Mouse (Mus musculus) liver, embryonic 13.5 days (tissue): Measurements from ENCODE around the gene Hs6st3. TPM values are rescaled to one million over a fixed set of nuclear protein-coding genes. Genes with fewer than 3 reads are reported as not detected.

Experiments used
- ATAC-seq: fragments of 200-750 bp; cut with Nextera tagmentation; 2 replicates; pipeline ENCODE4 v1.8.0; 2017; ENCODE audit warnings: low read depth, mild to moderate bottlenecking, moderate number of reproducible peaks, moderate library complexity
- DNase-seq: peaks from one replicate; pipeline ENCODE4 v3.0.0; 2022
- H3K27ac ChIP-seq: fragments of 300-500 bp; sonication (generic); 2 replicates; pipeline ENCODE4 v1.5.1; 2015; ENCODE audit warnings: moderate library complexity, mild to moderate bottlenecking, inconsistent platforms
- H3K27me3 ChIP-seq: fragments of 300-500 bp; sonication (generic); 2 replicates; pipeline ENCODE4 v1.6.1; 2015; ENCODE audit warnings: mild to moderate bottlenecking, inconsistent platforms
- H3K36me3 ChIP-seq: fragments of 300-500 bp; sonication (generic); 2 replicates; pipeline ENCODE4 v1.6.1; 2015; ENCODE audit warnings: mild to moderate bottlenecking, inconsistent platforms
- H3K4me1 ChIP-seq: fragments of 300-500 bp; sonication (generic); replicated peaks from 2 replicates; pipeline ENCODE4 v1.6.1; 2015; ENCODE audit warnings: inconsistent platforms
- H3K4me2 ChIP-seq: fragments of 300-500 bp; sonication (generic); 2 replicates; pipeline ENCODE4 v1.6.1; 2015; ENCODE audit warnings: inconsistent platforms, mild to moderate bottlenecking, moderate library complexity
- H3K4me3 ChIP-seq: fragments of 300-500 bp; sonication (generic); replicated peaks from 2 replicates; pipeline ENCODE4 v1.5.1; 2015; ENCODE audit warnings: mild to moderate bottlenecking, inconsistent platforms
- H3K9ac ChIP-seq: fragments of 300-500 bp; sonication (generic); 2 replicates; pipeline ENCODE4 v1.6.1; 2015; ENCODE audit warnings: mild to moderate bottlenecking, inconsistent platforms
- H3K9me3 ChIP-seq: fragments of 300-500 bp; sonication (generic); replicated peaks from 2 replicates; pipeline ENCODE4 v1.6.1; 2016; ENCODE audit warnings: inconsistent platforms
- WGBS: fragments of 180-500 bp; shearing (Covaris S2); methylation state at CpG from one replicate; pipeline ENCODE4 v1.1.7; 2015; ENCODE audit not compliant: insufficient replicate concordance; 5-methylcytosine and 5-hydroxymethylcytosine counted together
- polyA plus RNA-seq: library from polyadenylated mRNA; unstranded; fragments of >200 nt; fragmentation: Nextera tagmentation; extraction: Ambion mirVana; gene quantifications from 2 replicates; pipeline ENCODE4 v1.2.1, GENCODE M21; 2015

Hs6st3 gene
- polyA plus RNA-seq, 1 experiment from 2014 or later: not detected

- DNase-seq (no peak), ATAC-seq (no peak)
- no peak overlapping the region for H3K4me3 ChIP-seq
- H3K9me3 ChIP-seq: no peaks in the 10 kb centered on the region
- H3K4me2 ChIP-seq: no peak overlapping the region
- H3K36me3 ChIP-seq: no peaks in the 10 kb centered on the region
- WGBS: 55% methylated on average over 3 of the region's 3 CpGs
- no peaks in the 10 kb centered on the region for H3K4me1 ChIP-seq
- no peak overlapping the region for H3K27ac ChIP-seq
- no peaks in the 10 kb centered on the region for H3K27me3 ChIP-seq
- H3K9ac ChIP-seq: no peak overlapping the region
These were observed 314.7 kb downstream of the Hs6st3 start for GRCm38 (mm10) chr14:119452797-119453196.

GRCm38 (mm10) chr14:119464308-119464707 lies 326.2 kb downstream of the Hs6st3 start:
- H3K27ac ChIP-seq: no peak overlapping the region
- H3K27me3 ChIP-seq: no peaks in the 10 kb centered on the region
- H3K4me3 ChIP-seq: no peak overlapping the region
- no peak for ATAC-seq
- DNase-seq: no peak
- 67% methylated on average over 5 of the region's 5 CpGs for WGBS
- no peaks in the 10 kb centered on the region for H3K4me1 ChIP-seq
- H3K4me2 ChIP-seq: no peak overlapping the region
- no peak overlapping the region for H3K9ac ChIP-seq
- no peaks in the 10 kb centered on the region for H3K36me3 ChIP-seq
- H3K9me3 ChIP-seq: no peaks in the 10 kb centered on the region

- Histone ChIP-seq H3K36me3 (no peaks in the 10 kb centered on the region), H3K27me3 (no peaks in the 10 kb centered on the region), H3K4me3 (no peak overlapping the region), H3K4me2 (no peak overlapping the region), H3K9ac (no peak overlapping the region), H3K27ac (no peak overlapping the region), H3K9me3 (no peaks in the 10 kb centered on the region), H3K4me1 (no peaks in the 10 kb centered on the region)
- DNase-seq: no peak
- WGBS: 83% methylated on average over 1 of the region's 1 CpGs
- no peak for ATAC-seq
These were observed 326.7 kb downstream of the Hs6st3 start for GRCm38 (mm10) chr14:119464883-119465282.

- H3K4me2 ChIP-seq: no peak overlapping the region
- ATAC-seq: no peak
- no peaks in the 10 kb centered on the region for H3K36me3 ChIP-seq
- H3K9ac ChIP-seq: no peak overlapping the region
- no peak for DNase-seq
- H3K27me3 ChIP-seq: no peaks in the 10 kb centered on the region
- H3K9me3 ChIP-seq: no peaks in the 10 kb centered on the region
- no peak overlapping the region for H3K4me3 ChIP-seq
- 49% methylated on average over 5 of the region's 5 CpGs for WGBS
- no peak overlapping the region for H3K27ac ChIP-seq
- no peaks in the 10 kb centered on the region for H3K4me1 ChIP-seq
These were observed 328.9 kb downstream of the Hs6st3 start for GRCm38 (mm10) chr14:119466899-119467588.

GRCm38 (mm10) chr14:119476582-119476981 lies 338.4 kb downstream of the Hs6st3 start:
- H3K27me3 ChIP-seq: no peaks in the 10 kb centered on the region
- no peak overlapping the region for H3K4me3 ChIP-seq
- no peak overlapping the region for H3K27ac ChIP-seq
- no peak for DNase-seq
- H3K9me3 ChIP-seq: 0 out of 2 replicates have a peak, but pooled peaks cover 4% of the 10 kb centered on the region
- H3K36me3 ChIP-seq: no peaks in the 10 kb centered on the region
- H3K9ac ChIP-seq: no peak overlapping the region
- ATAC-seq: no peak
- 70% methylated on average over 9 of the region's 9 CpGs for WGBS
- H3K4me2 ChIP-seq: no peak overlapping the region
- H3K4me1 ChIP-seq: no peaks in the 10 kb centered on the region

GRCm38 (mm10) chr14:119477836-119478235 lies 339.7 kb downstream of the Hs6st3 start:
- Histone ChIP-seq H3K27me3 (no peaks in the 10 kb centered on the region), H3K9ac (no peak overlapping the region), H3K4me2 (no peak overlapping the region), H3K9me3 (0 out of 2 replicates have a peak, but pooled peaks cover 4% of the 10 kb centered on the region), H3K36me3 (no peaks in the 10 kb centered on the region), H3K4me3 (no peak overlapping the region), H3K27ac (no peak overlapping the region), H3K4me1 (no peaks in the 10 kb centered on the region)
- no peak for DNase-seq
- no peak for ATAC-seq
- 56% methylated on average over 4 of the region's 4 CpGs for WGBS

- Histone ChIP-seq H3K27ac (no peak overlapping the region), H3K27me3 (no peaks in the 10 kb centered on the region), H3K9me3 (0 out of 2 replicates have a peak, but pooled peaks cover 3% of the 10 kb centered on the region), H3K4me2 (no peak overlapping the region), H3K36me3 (no peaks in the 10 kb centered on the region), H3K9ac (no peak overlapping the region), H3K4me1 (no peaks in the 10 kb centered on the region), H3K4me3 (no peak overlapping the region)
- DNase-seq (no peak), ATAC-seq (no peak)
- 57% methylated on average over 5 of the region's 5 CpGs for WGBS
These were observed 351.0 kb downstream of the Hs6st3 start for GRCm38 (mm10) chr14:119488978-119489703.

GRCm38 (mm10) chr14:119520632-119521031 lies 382.5 kb downstream of the Hs6st3 start:
- H3K4me1 ChIP-seq: no peaks in the 10 kb centered on the region
- H3K27me3 ChIP-seq: no peaks in the 10 kb centered on the region
- H3K4me3 ChIP-seq: no peak overlapping the region
- no peak overlapping the region for H3K4me2 ChIP-seq
- H3K36me3 ChIP-seq: no peaks in the 10 kb centered on the region
- no peak overlapping the region for H3K27ac ChIP-seq
- WGBS: 79% methylated on average over 5 of the region's 5 CpGs
- no peak overlapping the region for H3K9ac ChIP-seq
- no peaks in the 10 kb centered on the region for H3K9me3 ChIP-seq
- DNase-seq: no peak
- ATAC-seq: no peak

GRCm38 (mm10) chr14:119521056-119521455 lies 382.9 kb downstream of the Hs6st3 start:
- WGBS: 69% methylated on average over 1 of the region's 1 CpGs

GRCm38 (mm10) chr14:119532889-119533546 lies 394.9 kb downstream of the Hs6st3 start:
- Histone ChIP-seq H3K4me1 (no peaks in the 10 kb centered on the region), H3K36me3 (no peaks in the 10 kb centered on the region), H3K4me2 (no peak overlapping the region), H3K27ac (no peak overlapping the region), H3K9me3 (no peaks in the 10 kb centered on the region), H3K9ac (no peak overlapping the region), H3K4me3 (no peak overlapping the region), H3K27me3 (no peaks in the 10 kb centered on the region)
- DNase-seq (no peak), ATAC-seq (no peak)
- 68% methylated on average over 13 of the region's 13 CpGs for WGBS

More at GRCm38 (mm10) chr14:119521056-119521455, 382.9 kb downstream of the Hs6st3 start:
- H3K4me3 ChIP-seq: no peak overlapping the region
- H3K4me2 ChIP-seq: no peak overlapping the region
- no peaks in the 10 kb centered on the region for H3K36me3 ChIP-seq
- DNase-seq: no peak
- H3K27ac ChIP-seq: no peak overlapping the region
- no peak for ATAC-seq
- H3K9ac ChIP-seq: no peak overlapping the region
- no peaks in the 10 kb centered on the region for H3K27me3 ChIP-seq
- no peaks in the 10 kb centered on the region for H3K4me1 ChIP-seq
- no peaks in the 10 kb centered on the region for H3K9me3 ChIP-seq

- ATAC-seq (no peak), DNase-seq (no peak)
- Histone ChIP-seq H3K27ac (no peak overlapping the region), H3K4me1 (no peaks in the 10 kb centered on the region), H3K27me3 (no peaks in the 10 kb centered on the region), H3K4me3 (no peak overlapping the region), H3K9ac (no peak overlapping the region), H3K36me3 (no peaks in the 10 kb centered on the region), H3K9me3 (no peaks in the 10 kb centered on the region), H3K4me2 (no peak overlapping the region)
- 53% methylated on average over 5 of the region's 5 CpGs for WGBS
These were observed 402.4 kb downstream of the Hs6st3 start for GRCm38 (mm10) chr14:119540505-119540904.
